Mouse (Mus musculus) cerebellum, adult 11 months (tissue): ENCODE data around the gene Aff4.

Experiments used
- DNase-seq: peaks from one replicate; pipeline ENCODE4 v3.0.0; 2022

Gene Aff4

DNA sequence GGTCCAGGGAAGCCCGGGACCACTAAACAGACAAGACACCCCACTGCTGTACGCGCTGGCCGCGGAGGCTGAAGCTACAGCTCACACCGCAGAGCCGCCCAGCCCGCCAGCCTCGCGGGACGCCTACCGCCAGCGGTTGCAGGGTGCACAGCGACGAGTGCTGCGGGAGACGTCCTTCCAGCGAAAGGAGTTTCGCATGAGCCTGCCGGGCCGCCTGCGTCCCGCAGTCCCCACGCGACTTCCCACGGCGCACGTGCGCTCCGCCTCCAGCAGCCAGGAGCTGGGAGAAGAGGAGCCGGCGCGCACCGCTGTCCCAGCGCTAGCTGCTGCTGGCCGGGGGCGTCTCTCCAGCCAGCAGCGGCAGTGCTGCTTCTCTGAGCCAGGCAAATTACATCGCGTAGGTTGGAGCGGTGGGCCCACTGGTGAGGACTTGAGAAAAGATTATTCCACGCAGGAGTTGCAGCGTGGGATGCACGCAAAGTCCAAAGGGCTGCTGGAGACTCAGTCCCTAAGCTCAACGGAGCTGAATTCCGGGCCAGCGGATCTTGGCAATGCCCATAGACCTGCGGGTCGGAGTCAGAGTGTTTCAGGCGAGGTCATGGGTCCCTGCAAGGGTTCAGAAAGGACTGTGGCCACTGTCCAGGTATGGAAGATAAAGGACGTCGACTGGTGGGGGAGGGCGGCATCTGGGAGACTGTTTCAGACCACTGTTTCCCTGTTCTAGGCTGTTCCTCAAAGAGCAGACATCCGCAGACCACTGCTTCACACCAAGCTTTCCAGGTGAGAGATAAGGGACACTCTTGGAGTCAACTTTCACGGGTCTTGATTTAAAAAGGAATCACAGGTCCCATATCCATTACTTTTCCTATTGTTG lies 113.2 kb downstream of the Aff4 start:
- no peak for DNase-seq

DNA sequence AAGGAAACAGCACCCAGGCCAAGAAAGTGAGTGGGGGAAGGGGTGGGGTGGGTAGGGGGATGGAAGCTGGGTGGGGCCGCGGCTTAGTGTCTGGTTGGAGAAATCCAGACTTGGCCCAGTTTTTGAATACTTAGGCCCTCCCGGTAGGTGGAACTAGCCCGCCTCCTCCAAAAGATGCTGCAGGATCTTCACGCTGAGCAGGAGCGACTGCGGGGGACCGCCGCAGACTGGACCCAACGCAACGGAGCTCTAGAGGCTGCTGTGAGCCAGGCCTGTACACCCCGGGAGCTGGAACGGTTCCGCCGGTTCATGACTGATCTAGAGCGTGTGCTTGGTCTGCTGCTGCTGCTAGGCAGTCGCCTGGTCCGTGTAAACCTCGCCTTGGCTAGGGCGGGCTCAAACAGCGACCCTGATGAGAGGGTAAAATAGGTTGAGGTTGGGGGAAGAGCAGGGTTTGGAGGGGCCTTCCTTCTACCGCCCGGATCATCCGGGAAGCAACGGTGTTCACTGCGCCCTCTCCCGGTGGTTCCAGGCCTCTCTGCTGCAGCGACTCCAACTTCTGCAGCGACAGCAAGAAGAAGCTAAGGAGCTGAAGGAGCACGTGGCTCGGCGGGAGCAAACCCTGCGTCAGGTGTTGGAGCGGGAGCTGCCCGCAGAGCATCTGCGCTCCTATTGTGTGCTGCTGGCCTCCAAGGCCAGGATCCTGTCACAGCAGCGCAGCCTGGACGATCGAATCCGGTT lies 115.8 kb downstream of the Aff4 start:
- DNase-seq, result peak; percentile 86

- no peak for DNase-seq
Measured at GRCm38 (mm10) chr11:53469294-53469967, 118.8 kb downstream of the Aff4 start.

GRCm38 (mm10) chr11:53469968-53470695 lies 119.5 kb downstream of the Aff4 start, which contains the start of gene Gm9837:
Gene Gm9837 (minus strand): TSS chr11:53470479.
- peak; percentile 92 for DNase-seq
